Mouse (Mus musculus) embryonic facial prominence, embryonic 11.5 days (tissue): ENCODE data around the gene Xpot. TPM values are rescaled to one million over a fixed set of nuclear protein-coding genes. Genes with fewer than 3 reads are reported as not detected.

Experiments
- ATAC-seq: fragments of 200-750 bp; cut with Nextera tagmentation; replicated peaks from 2 replicates; pipeline ENCODE4 v1.8.0; 2017; ENCODE audit warnings: low read depth; ENCODE audit not compliant: insufficient number of reproducible peaks, low FRiP score, low TSS enrichment
- DNase-seq: peaks from one replicate; pipeline ENCODE4 v3.0.0-alpha.2; 2015; ENCODE audit warnings: low spot score
- H3K27ac ChIP-seq: fragments of 300-500 bp; sonication (generic); replicated peaks from 2 replicates; pipeline ENCODE4 v1.5.1; 2014; ENCODE audit warnings: mild to moderate bottlenecking, low read depth, low read length, control low read depth
- H3K27me3 ChIP-seq: fragments of 300-500 bp; sonication (generic); 2 replicates; pipeline ENCODE4 v1.6.1; 2014; ENCODE audit warnings: mild to moderate bottlenecking, low read length, moderate library complexity, mixed read lengths; ENCODE audit not compliant: control insufficient read depth, insufficient read depth
- H3K36me3 ChIP-seq: fragments of 300-500 bp; sonication (generic); replicated peaks from 2 replicates; pipeline ENCODE4 v1.6.1; 2014; ENCODE audit warnings: low read depth, mild to moderate bottlenecking, low read length, moderate library complexity, mixed read lengths; ENCODE audit not compliant: control insufficient read depth, insufficient read depth
- H3K4me1 ChIP-seq: fragments of 300-500 bp; sonication (generic); 2 replicates; pipeline ENCODE4 v1.6.1; 2014; ENCODE audit warnings: low read length, mixed read lengths; ENCODE audit not compliant: control insufficient read depth, insufficient read depth
- H3K4me2 ChIP-seq: fragments of 300-500 bp; sonication (generic); 2 replicates; pipeline ENCODE4 v1.6.1; 2014; ENCODE audit warnings: low read depth, mild to moderate bottlenecking, control low read depth, low read length, moderate library complexity
- H3K4me3 ChIP-seq: fragments of 300-500 bp; sonication (generic); 2 replicates; pipeline ENCODE4 v1.5.1; 2014; ENCODE audit warnings: low read depth, low read length, control low read depth
- H3K9ac ChIP-seq: fragments of 300-500 bp; sonication (generic); replicated peaks from 2 replicates; pipeline ENCODE4 v1.6.1; 2014; ENCODE audit warnings: mild to moderate bottlenecking, control low read depth, low read length
- H3K9me3 ChIP-seq: fragments of 300-500 bp; sonication (generic); replicated peaks from 2 replicates; pipeline ENCODE4 v1.6.1; 2016; ENCODE audit warnings: mild to moderate bottlenecking, low read length, inconsistent platforms, mixed read lengths; ENCODE audit not compliant: control insufficient read depth
- WGBS: fragments of 180-500 bp; shearing (Covaris S2); extraction: QIAGEN DNeasy Blood & Tissue Kit; methylation state at CpG from one replicate; pipeline ENCODE4 v1.1.7; 2014; 5-methylcytosine and 5-hydroxymethylcytosine counted together
- polyA plus RNA-seq: library from polyadenylated mRNA; unstranded; fragments of >200 nt; fragmentation: Nextera tagmentation; extraction: Ambion mirVana; gene quantifications from 2 replicates; pipeline ENCODE4 v1.2.1, GENCODE M21; 2014

The Xpot gene
- polyA plus RNA-seq, 1 experiment from 2014 or later = 75.7 TPM

DNA sequence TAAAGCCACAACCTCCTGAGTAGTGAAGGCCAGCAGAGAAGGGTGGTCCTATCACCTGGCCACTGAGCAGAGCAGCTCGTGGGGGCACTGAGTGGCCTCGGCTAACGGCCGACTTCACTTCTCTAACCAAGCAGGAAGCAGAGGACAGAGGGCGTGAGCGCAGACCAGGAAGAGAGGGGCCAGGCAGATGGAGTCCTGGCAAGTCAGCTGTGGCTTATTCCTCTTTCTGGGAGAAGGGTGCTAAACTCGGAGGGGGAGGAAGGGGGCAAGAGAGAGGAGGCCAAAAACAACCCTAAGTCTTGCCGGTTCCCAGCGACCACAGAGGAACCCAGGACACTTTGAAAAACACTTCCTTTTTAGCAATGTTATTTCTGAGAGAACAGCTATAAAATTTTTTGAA lies 29.6 kb downstream of the Xpot start:
- H3K36me3 ChIP-seq = peaks cover 19% of the 10 kb centered on the region
- no peaks in the 10 kb centered on the region for H3K27me3 ChIP-seq
- H3K4me3 ChIP-seq = no peak overlapping the region
- ATAC-seq (no peak), DNase-seq (no peak)
- no peak overlapping the region for H3K9ac ChIP-seq
- 84% methylated on average over 9 of the region's 9 CpGs for WGBS
- no peak overlapping the region for H3K4me2 ChIP-seq
- no peaks in the 10 kb centered on the region for H3K9me3 ChIP-seq
- H3K27ac ChIP-seq = no peak overlapping the region
- no peaks in the 10 kb centered on the region for H3K4me1 ChIP-seq

DNA sequence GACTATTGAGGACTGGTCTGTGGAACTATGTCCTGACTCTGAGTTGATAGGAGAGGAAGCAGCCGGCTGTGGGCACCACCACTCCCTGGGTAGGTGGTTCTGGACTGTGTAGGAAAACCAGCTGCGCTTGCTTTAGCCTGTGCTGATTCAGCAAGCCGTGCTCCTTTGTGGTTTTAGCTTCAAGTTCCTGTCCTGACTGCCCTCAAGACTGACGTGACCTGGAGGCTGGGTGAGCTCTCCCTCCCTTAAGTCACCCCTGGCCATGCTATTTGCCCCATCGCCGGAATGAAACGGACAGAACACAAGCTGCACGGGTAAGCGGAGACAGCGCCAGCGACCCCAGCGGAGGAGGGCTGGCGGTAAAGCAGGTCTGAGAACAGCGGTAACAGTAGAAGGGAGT lies 35.0 kb downstream of the Xpot start:
- Histone ChIP-seq H3K4me3 (no peak overlapping the region), H3K36me3 (peaks cover 5% of the 10 kb centered on the region; the same call in 1 of the 2 replicates)
- WGBS = 87% methylated on average over 14 of the region's 14 CpGs

DNA sequence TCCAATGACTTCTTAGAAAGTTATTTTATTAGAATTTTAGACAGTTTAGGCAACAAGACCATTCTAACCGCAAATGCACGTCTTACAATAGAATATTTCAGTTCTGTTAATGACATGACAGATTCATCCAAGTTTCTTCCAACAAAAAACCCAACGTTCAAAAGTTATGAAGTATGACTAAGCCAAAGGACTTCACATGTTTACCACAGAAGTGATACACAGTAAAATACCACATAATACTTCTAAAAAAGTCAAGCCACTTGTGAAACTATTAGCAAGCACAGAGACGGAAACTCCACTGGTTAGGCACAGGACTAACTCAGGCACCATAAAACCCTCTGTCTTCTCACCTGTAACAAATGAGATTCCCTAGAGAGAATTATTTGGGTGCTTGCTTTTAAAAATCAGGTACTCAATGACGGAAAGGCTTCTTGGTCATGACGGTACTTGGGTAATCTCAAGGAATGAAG lies 38.7 kb downstream of the Xpot start:
- ATAC-seq = no peak
- Histone ChIP-seq H3K9ac (no peak overlapping the region), H3K9me3 (no peaks in the 10 kb centered on the region), H3K27ac (no peak overlapping the region), H3K4me1 (no peaks in the 10 kb centered on the region), H3K36me3 (no peaks in the 10 kb centered on the region; the same call in 1 of the 2 replicates), H3K4me3 (peak overlapping the region; percentile 91), H3K27me3 (no peaks in the 10 kb centered on the region), H3K4me2 (no peak overlapping the region; the same call in 1 of the 2 replicates)
- no peak for DNase-seq
- WGBS = 72% methylated on average over 6 of the region's 6 CpGs

More for the DNA sequence above, 35.0 kb downstream of the Xpot start:
- H3K27me3 ChIP-seq = no peaks in the 10 kb centered on the region
- no peaks in the 10 kb centered on the region for H3K4me1 ChIP-seq
- ATAC-seq (no peak), DNase-seq (no peak)
- H3K9ac ChIP-seq = no peak overlapping the region
- no peaks in the 10 kb centered on the region for H3K9me3 ChIP-seq
- no peak overlapping the region for H3K27ac ChIP-seq
- no peak overlapping the region for H3K4me2 ChIP-seq

DNA sequence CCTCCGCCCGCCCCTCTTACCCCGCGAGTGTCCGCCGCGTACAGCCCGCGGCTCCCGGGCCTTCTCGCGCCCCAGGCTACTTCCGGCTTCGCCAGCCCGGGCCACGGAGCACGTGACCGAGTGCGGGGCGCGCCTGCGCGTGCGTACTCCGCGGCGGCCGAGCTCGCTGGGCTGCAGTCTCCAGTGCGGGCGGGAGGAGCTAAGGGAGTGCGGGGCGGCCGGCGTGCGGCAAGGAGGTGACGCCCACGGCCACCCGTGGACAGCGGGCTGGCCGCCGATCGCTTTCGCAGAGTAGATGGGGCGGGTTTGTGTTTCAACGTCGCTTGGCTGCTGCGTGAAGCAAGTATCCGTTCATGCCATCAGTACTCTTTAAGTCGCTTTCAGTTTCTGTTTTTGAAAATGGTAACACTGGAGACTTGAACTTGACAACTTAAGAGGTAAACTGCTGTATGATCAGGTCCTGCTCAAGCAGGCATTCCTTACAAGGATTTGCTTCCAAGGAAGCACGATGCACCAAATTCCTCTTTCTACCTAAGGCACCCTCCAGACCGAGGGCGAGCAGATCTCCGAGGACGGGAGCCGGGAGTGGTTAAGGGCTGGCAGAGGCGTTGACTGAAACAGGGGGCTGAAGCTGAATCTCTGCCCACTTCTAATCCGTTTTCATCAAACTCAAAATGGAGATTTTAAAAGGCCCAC lies 39.3 kb downstream of the Xpot start, which contains the start of gene Tbk1:
Gene Tbk1, minus strand, starts transcription at position 113 of the 696 bp plus-strand sequence.
- H3K9me3 ChIP-seq = no peaks in the 10 kb centered on the region
- H3K36me3 ChIP-seq = no peaks in the 10 kb centered on the region; the same call in 1 of the 2 replicates
- 1% methylated on average over 56 of the region's 58 CpGs for WGBS
- H3K4me2 ChIP-seq = peak within 1 kb of the TSS; percentile 60
- H3K4me3 ChIP-seq = peak within 1 kb of the TSS; percentile 91
- DNase-seq (peak; percentile 93), ATAC-seq (peak; percentile 95)
- H3K4me1 ChIP-seq = no peaks in the 10 kb centered on the region
- H3K27me3 ChIP-seq = no peaks in the 10 kb centered on the region
- peak within 1 kb of the TSS; percentile 43; the same call in 1 of the 2 replicates for H3K27ac ChIP-seq
- peak within 1 kb of the TSS; percentile 79 for H3K9ac ChIP-seq

DNA sequence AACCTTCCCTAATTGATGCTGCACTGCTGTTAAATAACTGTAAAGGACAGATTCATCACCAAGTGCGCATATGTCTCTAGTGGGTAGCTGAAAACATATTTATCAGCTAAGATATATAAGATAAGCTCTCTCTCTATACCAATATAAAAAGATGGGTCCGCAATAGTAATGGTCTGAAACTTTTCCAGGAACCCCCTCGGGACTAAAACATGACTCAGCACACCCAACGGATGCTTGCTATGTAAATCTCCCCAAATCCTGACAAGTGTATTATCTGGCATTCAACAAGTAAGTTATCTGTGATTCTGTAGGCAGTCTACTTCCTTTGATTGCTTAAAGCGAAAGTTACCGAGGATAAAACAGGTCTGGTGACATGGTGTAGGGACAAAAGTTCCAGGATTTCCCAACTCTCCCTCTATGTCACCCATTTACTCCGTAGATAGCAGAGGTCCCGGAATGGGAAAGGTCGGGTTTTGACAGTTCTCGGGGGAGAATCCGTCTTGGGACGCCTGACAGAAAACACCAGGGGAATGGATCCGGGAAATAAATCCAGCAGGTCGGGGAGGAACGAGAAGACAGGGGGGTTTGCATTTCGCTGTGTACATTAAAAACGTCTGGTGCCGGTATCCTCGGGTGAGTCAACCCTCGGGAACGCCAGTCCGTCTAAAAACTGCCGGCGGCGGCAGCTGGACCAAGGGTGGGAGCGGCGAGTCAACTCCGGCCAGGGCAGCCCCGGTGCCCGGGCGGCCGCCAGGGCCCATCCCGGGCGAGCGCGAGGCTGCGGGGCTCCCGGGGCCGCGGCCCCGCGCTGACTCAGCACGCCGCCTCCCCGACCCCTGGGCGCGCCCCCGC lies 40.1 kb downstream of the Xpot start:
- Histone ChIP-seq H3K9me3 (no peaks in the 10 kb centered on the region), H3K27ac (peak overlapping the region; percentile 43; the same call in 1 of the 2 replicates), H3K27me3 (no peaks in the 10 kb centered on the region), H3K4me2 (peak overlapping the region; percentile 60), H3K4me1 (no peaks in the 10 kb centered on the region), H3K36me3 (peaks cover 5% of the 10 kb centered on the region), H3K9ac (peak overlapping the region; percentile 79), H3K4me3 (peak overlapping the region; percentile 91)
- peak; percentile 76 for ATAC-seq
- WGBS = 3% methylated on average over 44 of the region's 48 CpGs
- DNase-seq = peak; percentile 30

DNA sequence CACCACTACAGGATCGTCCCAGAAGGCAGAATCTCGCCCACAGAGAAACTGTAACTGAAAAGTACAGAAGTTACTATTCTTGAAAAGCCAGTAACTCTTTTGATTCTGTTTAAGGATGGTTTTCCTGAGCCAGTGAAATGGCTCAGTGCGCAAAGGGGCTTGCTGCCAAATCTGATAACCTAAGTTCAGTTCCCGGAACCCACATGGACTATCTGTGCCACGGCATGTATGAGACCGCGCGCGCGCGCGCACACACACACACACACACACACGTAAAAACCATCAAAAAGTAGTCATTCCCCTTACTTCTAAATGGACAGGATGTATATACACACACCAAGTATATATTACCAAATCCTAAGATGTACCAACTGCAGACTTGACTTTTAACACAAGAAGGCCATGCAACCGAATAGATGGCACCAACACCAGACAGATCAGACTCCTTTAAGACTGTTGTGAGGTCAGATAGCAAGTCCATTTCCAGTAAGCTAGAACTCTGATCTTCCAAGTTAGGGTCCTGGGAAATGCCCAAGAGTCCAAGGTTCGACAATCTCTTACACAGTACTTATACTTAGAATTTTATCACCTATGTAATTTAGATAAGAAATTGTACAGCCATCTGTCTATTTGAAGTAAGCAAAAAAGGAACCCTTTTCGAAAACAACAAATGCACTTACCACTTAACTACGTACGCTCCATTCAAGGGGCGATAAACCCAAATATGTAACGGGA lies 40.9 kb downstream of the Xpot start:
- Histone ChIP-seq H3K9ac (no peak overlapping the region), H3K4me1 (no peaks in the 10 kb centered on the region), H3K9me3 (no peaks in the 10 kb centered on the region), H3K27me3 (no peaks in the 10 kb centered on the region), H3K4me2 (peak overlapping the region; percentile 60), H3K4me3 (peak overlapping the region; percentile 91), H3K27ac (no peak overlapping the region), H3K36me3 (peaks cover 5% of the 10 kb centered on the region)
- 88% methylated on average over 20 of the region's 20 CpGs for WGBS
- ATAC-seq = no peak
- no peak for DNase-seq

DNA sequence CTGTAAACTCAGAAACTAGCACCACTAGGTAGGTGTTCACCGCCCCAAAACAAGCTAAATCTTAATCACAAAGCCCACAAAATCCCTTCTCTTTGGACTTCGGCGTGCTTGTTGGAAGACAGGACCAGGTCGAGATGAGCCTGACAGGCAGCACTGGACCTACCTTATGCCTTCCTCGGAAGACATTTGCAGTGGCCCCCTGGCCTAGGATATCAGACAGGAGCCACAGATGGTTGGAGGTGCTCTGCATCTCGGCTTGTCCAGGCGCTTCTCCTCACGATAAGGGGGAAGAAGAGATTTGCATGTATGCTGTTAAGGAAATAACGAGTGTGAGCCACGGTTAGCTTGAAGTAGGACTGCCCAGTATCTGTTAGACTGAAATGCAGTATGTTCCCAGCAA lies 42.1 kb downstream of the Xpot start:
- Histone ChIP-seq H3K9me3 (no peaks in the 10 kb centered on the region), H3K4me1 (no peaks in the 10 kb centered on the region), H3K27ac (no peak overlapping the region), H3K4me3 (no peak overlapping the region), H3K27me3 (no peaks in the 10 kb centered on the region), H3K36me3 (peaks cover 5% of the 10 kb centered on the region), H3K4me2 (no peak overlapping the region), H3K9ac (no peak overlapping the region)
- DNase-seq (no peak), ATAC-seq (no peak)
- 93% methylated on average over 10 of the region's 10 CpGs for WGBS
